Mouse (Mus musculus): ENCODE results near the gene Ovgp1.
"Not testable (repeated sequence)": the region's sequence is repeated elsewhere in the genome, so short reads cannot be mapped to it uniquely, and the experiment has no call there.

Gene Ovgp1

GRCm38 (mm10) chr3:105973411-105973810 lies at the start of gene Ovgp1:
Ovgp1 (plus strand) TSS chr3:105973711.
- no peak for DNase-seq (ENCODE audit: low spot score)

- DNase-seq (ENCODE audit: low spot score), result no peak
Measured at GRCm38 (mm10) chr3:105924616-105925015, 48.9 kb upstream of the Ovgp1 start.

GRCm38 (mm10) chr3:105927561-105928194 lies 45.8 kb upstream of the Ovgp1 start:
- DNase-seq (ENCODE audit: low spot score), result no peak

GRCm38 (mm10) chr3:105928195-105928569 lies 45.3 kb upstream of the Ovgp1 start:
- DNase-seq (ENCODE audit: low spot score), result no peak

GRCm38 (mm10) chr3:105928781-105929180 lies 44.7 kb upstream of the Ovgp1 start:
- no peak for DNase-seq (ENCODE audit: low spot score)

- no peak for DNase-seq (ENCODE audit: low spot score)
Measured at GRCm38 (mm10) chr3:105929821-105930220, 43.7 kb upstream of the Ovgp1 start.

- no peak for DNase-seq (ENCODE audit: low spot score)
Measured at GRCm38 (mm10) chr3:105931095-105931494, 42.4 kb upstream of the Ovgp1 start.

- DNase-seq (ENCODE audit: low spot score), result no peak
Measured at GRCm38 (mm10) chr3:105932240-105933071, 41.1 kb upstream of the Ovgp1 start, which contains the start of gene I830077J02Rik. I830077J02Rik (minus strand) TSS chr3:105932664.

- no peak for DNase-seq (ENCODE audit: low spot score)
Measured at GRCm38 (mm10) chr3:105933926-105934325, 39.6 kb upstream of the Ovgp1 start.

GRCm38 (mm10) chr3:105935033-105935432 lies 38.5 kb upstream of the Ovgp1 start:
- no peak for DNase-seq (ENCODE audit: low spot score)

- no peak for DNase-seq (ENCODE audit: low spot score)
Measured at GRCm38 (mm10) chr3:105936111-105936510, 37.4 kb upstream of the Ovgp1 start.

- DNase-seq (ENCODE audit: low spot score), result no peak
Measured at GRCm38 (mm10) chr3:105951348-105951747, 22.2 kb upstream of the Ovgp1 start.

GRCm38 (mm10) chr3:105957235-105957634 lies 16.3 kb upstream of the Ovgp1 start:
- peak; percentile 11 for DNase-seq (ENCODE audit: low spot score)

GRCm38 (mm10) chr3:105958204-105958603 lies 15.3 kb upstream of the Ovgp1 start:
- DNase-seq (ENCODE audit: low spot score), result no peak

GRCm38 (mm10) chr3:105958974-105959580 lies 14.4 kb upstream of the Ovgp1 start, which contains the start of gene Wdr77:
Wdr77 (plus strand) TSS chr3:105959369.
- DNase-seq (ENCODE audit: low spot score), result peak; percentile 98

GRCm38 (mm10) chr3:105959585-105959984 lies 13.9 kb upstream of the Ovgp1 start:
- DNase-seq (ENCODE audit: low spot score), result peak; percentile 42

- no peak for DNase-seq (ENCODE audit: low spot score)
Measured at GRCm38 (mm10) chr3:105959999-105960398, 13.5 kb upstream of the Ovgp1 start, which contains the start of gene Atp5f1. Atp5f1 (minus strand) TSS chr3:105960099.

- peak; percentile 17 for DNase-seq (ENCODE audit: low spot score)
Measured at GRCm38 (mm10) chr3:105960700-105961099, 12.8 kb upstream of the Ovgp1 start.

- no peak for DNase-seq (ENCODE audit: low spot score)
Measured at GRCm38 (mm10) chr3:105971831-105972446, 1.6 kb upstream of the Ovgp1 start.

- no peak for DNase-seq (ENCODE audit: low spot score)
Measured at GRCm38 (mm10) chr3:105974174-105974573, 663 bp downstream of the Ovgp1 start.

GRCm38 (mm10) chr3:105989611-105990010 lies 16.1 kb downstream of the Ovgp1 start:
- DNase-seq (ENCODE audit: low spot score), result not testable (repeated sequence)

GRCm38 (mm10) chr3:105991653-105992283 lies 18.3 kb downstream of the Ovgp1 start:
- DNase-seq (ENCODE audit: low spot score), result peak; percentile 46

All from MN1 (cell line).